Mouse (Mus musculus) cortical plate, adult 2 months (tissue): ENCODE results near the gene Tmem9b.

Source experiments
- CTCF ChIP-seq: fragments of 200-500 bp; IDR thresholded peaks from 2 replicates; pipeline ENCODE4 v1.5.1; 2011; ENCODE audit warnings: mild to moderate bottlenecking, control low read depth, low read length; ENCODE audit not compliant: insufficient read depth; ENCODE audit errors: extremely low read depth
- POLR2A ChIP-seq: fragments of 200-500 bp; IDR thresholded peaks from 2 replicates; pipeline ENCODE4 v1.6.1; 2011; ENCODE audit warnings: mild to moderate bottlenecking, low read length, control low read depth; ENCODE audit not compliant: insufficient read depth; ENCODE audit errors: extremely low read depth

DNA sequence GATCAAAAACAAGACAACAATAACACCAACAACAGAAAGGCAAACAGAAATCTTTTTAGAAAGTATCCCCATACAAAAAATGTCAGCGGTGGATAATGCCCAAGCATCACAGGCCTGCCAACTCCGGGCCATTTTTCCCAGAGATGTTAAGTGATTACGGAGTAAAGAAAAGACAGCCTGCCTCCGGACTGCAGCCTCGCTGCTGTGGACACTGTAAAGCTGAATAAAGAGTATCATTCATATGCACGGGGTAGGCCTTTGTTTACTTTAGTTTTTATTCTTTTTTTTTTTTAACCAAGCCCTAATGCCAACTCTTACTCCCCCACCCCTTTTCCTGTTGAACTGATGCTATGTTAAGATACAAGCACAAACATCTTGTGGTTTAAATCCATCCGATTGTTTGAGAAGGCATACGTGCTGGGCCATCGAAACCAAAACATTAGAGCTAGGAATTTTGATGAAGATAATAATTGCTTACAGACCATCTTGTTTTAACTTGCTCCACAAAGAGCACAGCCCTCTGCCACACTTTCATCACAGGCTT lies 66.0 kb downstream of the Tmem9b start:
- TF ChIP-seq CTCF (no peak), POLR2A (no peak)
